Mouse (Mus musculus): ENCODE data around the gene Zfp518b. TPM values are rescaled to one million over a fixed set of nuclear protein-coding genes. Genes with fewer than 3 reads are reported as not detected.

Gene Zfp518b
- polyA plus RNA-seq (2016; fragmentation: Nextera tagmentation; extraction: Ambion mirVana), result 44.6 and 46.5 TPM in 2 replicates

DNA sequence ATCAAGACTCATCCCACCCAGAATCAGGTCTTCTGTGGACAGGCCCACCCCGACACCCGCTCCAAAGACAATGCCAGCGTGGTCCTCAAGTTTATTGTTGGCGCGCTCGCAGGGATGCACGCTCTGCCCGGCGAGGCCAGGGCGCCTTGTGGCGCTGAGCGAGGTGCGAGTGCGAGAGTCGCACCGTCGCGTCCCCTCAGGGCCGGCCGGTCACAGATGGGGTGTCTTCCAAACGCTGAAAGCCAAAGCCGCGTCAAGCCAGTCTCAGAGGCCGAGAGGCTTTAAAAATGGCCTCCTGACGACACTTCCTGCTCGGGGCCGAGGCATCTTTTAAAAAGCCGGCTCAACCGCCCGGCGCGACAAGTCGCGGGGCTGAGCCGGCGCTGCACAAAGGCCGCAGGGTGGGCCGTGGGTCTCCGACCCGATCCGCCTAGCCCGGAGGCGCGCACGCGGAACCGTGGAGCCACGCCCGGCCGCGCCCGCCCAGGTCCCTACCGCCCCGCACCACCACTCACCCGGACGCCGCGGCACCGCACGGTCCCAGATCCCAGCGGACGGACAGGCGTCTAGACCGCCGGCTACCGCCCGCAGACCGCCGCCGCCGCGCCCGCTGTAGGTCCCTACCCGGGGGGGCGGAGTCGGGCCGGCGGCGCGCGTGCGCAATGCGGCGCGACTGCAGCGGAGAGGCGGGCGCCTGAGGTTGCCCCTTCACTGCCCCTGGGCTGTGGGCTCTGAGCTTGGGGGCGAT, at the start of gene Zfp518b:
Gene Zfp518b (minus strand): TSS at position 663 of the 748 bp plus-strand sequence.
- peaks cover 35% of the 10 kb centered on the region for H3K36me3 ChIP-seq
- H3K9me3 ChIP-seq (replicated peaks), result 0 out of 2 replicates have a peak, but pooled peaks cover 3% of the 10 kb centered on the region
- H3K27ac ChIP-seq, result peak within 1 kb of the TSS; percentile 93
- peak; percentile 96 for ATAC-seq (ENCODE audit: low FRiP score)
- H3K4me3 ChIP-seq, result peak within 1 kb of the TSS; percentile 84
- peak within 1 kb of the TSS; percentile 67 for H3K4me2 ChIP-seq (replicated peaks)
- WGBS, result under 1% methylated on average over 88 of the region's 89 CpGs
- H3K27me3 ChIP-seq, result no peaks in the 10 kb centered on the region
- H3K9ac ChIP-seq, result peak within 1 kb of the TSS; percentile 92
- peaks cover 12% of the 10 kb centered on the region for H3K4me1 ChIP-seq

DNA sequence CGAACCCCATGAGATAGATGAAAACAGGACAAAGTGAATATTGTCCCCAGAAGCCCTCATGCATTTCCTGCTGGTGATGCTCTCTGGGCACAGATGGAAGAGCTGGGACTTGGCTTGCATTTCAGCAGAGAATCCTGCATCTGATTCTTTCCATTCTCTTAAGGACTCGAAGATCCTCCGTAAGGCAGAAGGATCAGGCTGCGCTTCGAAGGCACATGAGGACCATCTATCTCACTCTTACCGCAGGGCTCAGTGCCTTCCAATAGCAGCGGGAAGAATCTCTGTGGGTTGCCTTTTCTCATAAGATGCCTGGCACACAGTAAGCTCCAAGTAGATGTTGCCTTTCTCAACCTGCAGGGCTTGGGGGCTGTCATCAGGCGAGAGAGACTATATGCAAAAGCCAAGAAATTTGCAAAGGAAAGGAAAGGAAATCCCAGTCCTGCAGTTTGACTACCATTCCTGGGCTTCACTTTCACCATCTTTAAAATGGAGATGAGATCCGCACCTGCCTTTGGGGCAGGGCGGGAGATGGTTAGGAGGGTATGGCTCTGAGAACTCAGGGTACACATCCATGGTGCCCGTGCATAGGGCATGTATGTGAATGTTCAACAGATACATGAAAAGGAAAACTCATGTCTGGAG, 24.4 kb upstream of the Zfp518b start:
- H3K27ac ChIP-seq, result no peak overlapping the region
- no peak overlapping the region for H3K9ac ChIP-seq
- H3K4me3 ChIP-seq, result no peak overlapping the region
- ATAC-seq (ENCODE audit: low FRiP score), result no peak
- H3K4me1 ChIP-seq, result no peaks in the 10 kb centered on the region
- H3K4me2 ChIP-seq (replicated peaks), result no peak overlapping the region
- 68% methylated on average over 11 of the region's 11 CpGs for WGBS
- H3K36me3 ChIP-seq, result no peaks in the 10 kb centered on the region
- H3K9me3 ChIP-seq (replicated peaks), result no peaks in the 10 kb centered on the region; the same call in 1 of the 2 replicates
- H3K27me3 ChIP-seq, result no peaks in the 10 kb centered on the region

DNA sequence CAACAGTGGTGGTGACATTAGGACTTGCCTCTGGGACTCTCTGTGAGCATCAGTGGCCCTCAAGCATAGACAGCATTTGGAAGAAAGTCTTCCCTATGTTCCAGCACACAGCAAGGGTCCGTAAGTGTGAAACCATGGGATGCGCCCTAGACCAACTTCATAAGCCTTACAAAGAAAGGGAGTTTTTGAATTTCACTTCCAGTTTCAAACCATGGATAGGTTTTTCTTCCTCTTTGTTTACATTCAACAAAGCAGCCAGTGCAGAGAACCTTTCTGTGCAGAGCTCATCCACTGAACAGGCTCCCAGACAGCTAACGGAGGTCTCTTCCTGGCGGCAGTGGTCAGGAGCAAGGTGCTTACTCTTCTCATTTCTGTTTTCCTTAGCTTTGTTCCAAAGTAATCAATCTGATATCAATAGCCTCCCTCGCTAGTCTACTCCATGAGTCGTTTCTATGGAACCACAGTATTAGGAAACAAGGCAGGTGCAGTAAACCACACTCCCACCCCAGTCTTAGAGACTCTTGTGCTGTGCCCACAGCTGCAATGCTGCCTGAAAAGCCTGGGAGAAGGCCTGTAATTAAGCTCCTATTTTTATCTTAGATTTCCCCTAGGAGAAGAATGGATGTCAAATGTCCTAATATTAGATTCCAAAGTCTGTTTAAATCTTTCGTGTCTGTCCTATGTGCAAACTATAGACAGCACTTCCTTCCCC, 22.9 kb upstream of the Zfp518b start:
- no peak overlapping the region for H3K9ac ChIP-seq
- H3K9me3 ChIP-seq (replicated peaks), result no peaks in the 10 kb centered on the region; the same call in 1 of the 2 replicates
- no peak for ATAC-seq (ENCODE audit: low FRiP score)
- 84% methylated on average over 7 of the region's 7 CpGs for WGBS
- no peaks in the 10 kb centered on the region for H3K27me3 ChIP-seq
- no peaks in the 10 kb centered on the region for H3K36me3 ChIP-seq
- H3K4me2 ChIP-seq (replicated peaks), result no peak overlapping the region
- H3K4me1 ChIP-seq, result no peaks in the 10 kb centered on the region
- H3K4me3 ChIP-seq, result no peak overlapping the region
- no peak overlapping the region for H3K27ac ChIP-seq

- Histone ChIP-seq H3K9ac (no peak overlapping the region), H3K4me3 (no peak overlapping the region), H3K36me3 (no peaks in the 10 kb centered on the region), H3K27me3 (no peaks in the 10 kb centered on the region), H3K27ac (no peak overlapping the region), H3K9me3 (replicated peaks) (no peaks in the 10 kb centered on the region), H3K4me2 (replicated peaks) (no peak overlapping the region), H3K4me1 (no peaks in the 10 kb centered on the region)
- 93% methylated on average over 6 of the region's 6 CpGs for WGBS
- no peak for ATAC-seq (ENCODE audit: low FRiP score)
Observed at GRCm38 (mm10) chr5:38702941-38703340, 18.3 kb upstream of the Zfp518b start.

DNA sequence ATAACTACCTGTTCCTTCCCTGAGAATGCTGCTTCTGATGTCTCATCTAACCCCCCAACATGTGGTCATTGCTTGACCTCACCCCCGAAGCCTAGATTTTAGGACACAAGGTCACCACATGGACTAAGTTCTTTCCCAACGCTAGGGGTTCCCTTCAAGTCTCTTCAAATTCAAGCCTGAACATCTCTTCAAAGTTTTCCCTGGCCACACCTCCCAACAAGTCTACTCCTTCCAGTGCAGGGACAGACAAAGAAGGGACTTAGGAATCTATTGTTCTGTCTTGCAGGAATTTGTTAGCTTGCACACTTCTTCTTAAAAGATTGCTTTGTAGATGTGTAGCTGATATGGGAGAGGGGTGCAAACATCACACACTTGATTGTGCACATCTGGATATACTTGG, 17.5 kb upstream of the Zfp518b start:
- no peaks in the 10 kb centered on the region for H3K36me3 ChIP-seq
- no peak overlapping the region for H3K27ac ChIP-seq
- no peak overlapping the region for H3K4me3 ChIP-seq
- H3K4me2 ChIP-seq (replicated peaks), result no peak overlapping the region
- H3K27me3 ChIP-seq, result no peaks in the 10 kb centered on the region
- H3K9me3 ChIP-seq (replicated peaks), result no peaks in the 10 kb centered on the region
- H3K9ac ChIP-seq, result no peak overlapping the region
- 75% methylated on average over 2 of the region's 2 CpGs for WGBS
- ATAC-seq (ENCODE audit: low FRiP score), result no peak
- no peaks in the 10 kb centered on the region for H3K4me1 ChIP-seq

DNA sequence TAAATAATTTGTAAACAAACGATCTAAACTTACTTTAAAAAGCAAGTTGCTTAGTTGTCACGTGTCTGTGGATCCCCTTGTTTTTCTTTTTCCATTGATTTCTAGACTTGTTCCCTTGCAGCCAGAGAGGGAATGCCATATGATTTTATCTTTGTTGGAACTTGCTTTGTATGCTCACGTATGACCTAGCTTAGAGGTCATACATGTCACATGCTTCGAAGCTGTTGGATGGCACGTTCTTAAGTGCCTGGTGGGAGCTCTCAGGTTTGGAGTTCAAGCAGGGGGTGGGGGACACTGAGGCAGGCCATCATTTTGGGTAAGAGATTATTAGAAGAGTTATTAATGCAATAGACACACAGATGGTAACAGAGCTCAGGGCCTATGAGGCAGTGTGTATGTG, 13.8 kb upstream of the Zfp518b start:
- Histone ChIP-seq H3K27ac (no peak overlapping the region), H3K27me3 (no peaks in the 10 kb centered on the region), H3K36me3 (no peaks in the 10 kb centered on the region), H3K9me3 (replicated peaks) (no peaks in the 10 kb centered on the region), H3K9ac (no peak overlapping the region), H3K4me3 (no peak overlapping the region), H3K4me1 (no peaks in the 10 kb centered on the region), H3K4me2 (replicated peaks) (no peak overlapping the region)
- WGBS, result 76% methylated on average over 5 of the region's 5 CpGs
- no peak for ATAC-seq (ENCODE audit: low FRiP score)

DNA sequence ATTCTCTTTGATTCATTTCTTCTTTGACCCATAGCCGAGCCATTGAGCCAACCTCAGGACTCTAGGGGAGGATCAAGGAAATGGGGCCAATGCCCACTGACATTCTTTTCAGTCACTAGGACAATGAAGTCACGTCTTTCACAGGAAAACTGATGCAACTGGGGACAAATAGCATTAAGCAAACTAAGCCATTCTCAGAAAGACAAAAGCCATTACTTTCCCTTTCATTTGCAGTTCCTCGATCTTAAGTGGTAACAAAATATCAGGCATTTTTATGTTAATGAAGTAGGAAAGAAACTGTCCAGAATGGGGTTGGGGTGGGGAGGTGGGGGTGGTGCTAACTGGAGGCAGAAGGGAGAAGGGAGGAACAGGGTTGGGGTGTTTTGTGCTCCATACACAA, 13.4 kb upstream of the Zfp518b start:
- H3K27ac ChIP-seq, result no peak overlapping the region
- no peaks in the 10 kb centered on the region for H3K27me3 ChIP-seq
- no peaks in the 10 kb centered on the region for H3K9me3 ChIP-seq (replicated peaks)
- no peak for ATAC-seq (ENCODE audit: low FRiP score)
- no peak overlapping the region for H3K9ac ChIP-seq
- no peaks in the 10 kb centered on the region for H3K4me1 ChIP-seq
- WGBS, result 21% methylated on average over 3 of the region's 3 CpGs
- no peak overlapping the region for H3K4me2 ChIP-seq (replicated peaks)
- no peak overlapping the region for H3K4me3 ChIP-seq
- no peaks in the 10 kb centered on the region for H3K36me3 ChIP-seq

DNA sequence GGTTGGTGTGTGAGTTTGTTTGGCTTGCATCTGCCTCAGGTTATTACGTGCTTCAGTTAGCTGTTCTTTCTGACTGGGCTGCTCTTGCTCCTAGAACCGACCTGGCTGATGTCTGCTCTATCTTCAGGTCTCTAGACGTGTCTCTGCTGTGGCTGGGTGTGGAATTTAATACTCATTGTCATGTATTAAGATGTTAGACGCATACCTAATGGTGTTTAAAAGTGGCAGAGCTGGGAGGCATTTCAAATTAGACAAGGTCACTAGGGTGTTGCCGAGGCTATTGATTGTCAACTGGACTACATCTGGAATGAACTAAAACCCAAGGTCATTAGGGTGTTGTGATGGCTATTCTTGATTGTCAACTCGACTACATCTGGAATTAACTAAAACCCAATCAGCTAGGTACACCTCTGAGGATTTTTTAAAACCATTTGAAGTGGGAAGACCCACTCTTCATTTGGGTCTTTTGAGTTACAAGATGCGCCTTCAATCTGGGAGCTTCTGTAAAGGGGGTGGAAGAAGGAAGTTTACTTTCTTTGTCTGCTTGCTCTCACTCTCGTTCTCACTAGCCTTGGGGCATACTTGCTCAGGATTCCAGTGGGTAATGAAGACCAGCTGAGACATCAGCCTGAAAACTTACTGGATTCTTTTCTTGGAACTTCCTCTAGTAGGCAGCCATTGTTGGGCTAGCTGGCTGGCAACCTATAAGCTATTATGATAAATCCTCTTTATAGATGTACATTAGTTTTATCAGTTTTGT, 12.2 kb upstream of the Zfp518b start:
- H3K27ac ChIP-seq, result no peak overlapping the region
- no peak for ATAC-seq (ENCODE audit: low FRiP score)
- no peaks in the 10 kb centered on the region for H3K27me3 ChIP-seq
- no peak overlapping the region for H3K4me2 ChIP-seq (replicated peaks)
- no peaks in the 10 kb centered on the region for H3K4me1 ChIP-seq
- H3K4me3 ChIP-seq, result no peak overlapping the region
- H3K9ac ChIP-seq, result no peak overlapping the region
- 58% methylated on average over 8 of the region's 8 CpGs for WGBS
- H3K36me3 ChIP-seq, result no peaks in the 10 kb centered on the region
- no peaks in the 10 kb centered on the region for H3K9me3 ChIP-seq (replicated peaks)

DNA sequence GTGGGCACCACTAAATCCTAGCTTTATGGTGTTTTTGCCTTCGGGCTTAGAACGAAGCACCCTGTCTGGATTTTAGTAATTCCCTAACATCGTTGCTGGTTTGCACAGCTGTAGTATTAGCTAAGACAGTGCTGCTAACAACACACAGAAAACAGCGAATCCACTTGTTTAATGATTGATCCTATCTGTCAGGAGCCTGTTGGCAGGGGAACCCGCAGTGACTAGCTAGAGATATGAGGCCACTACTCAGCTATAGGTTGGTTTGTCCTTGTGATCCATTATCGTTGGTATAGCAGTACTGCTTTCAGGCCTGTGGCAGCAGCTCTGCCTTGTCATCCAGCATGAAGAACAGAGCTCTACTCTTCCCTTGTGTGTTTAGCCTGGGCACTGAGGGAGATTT, 8.2 kb upstream of the Zfp518b start:
- Histone ChIP-seq H3K9me3 (replicated peaks) (no peaks in the 10 kb centered on the region), H3K9ac (no peak overlapping the region), H3K4me1 (no peaks in the 10 kb centered on the region), H3K27ac (no peak overlapping the region), H3K4me2 (replicated peaks) (no peak overlapping the region), H3K4me3 (no peak overlapping the region), H3K27me3 (no peaks in the 10 kb centered on the region), H3K36me3 (no peaks in the 10 kb centered on the region)
- no peak for ATAC-seq (ENCODE audit: low FRiP score)
- 91% methylated on average over 6 of the region's 6 CpGs for WGBS

DNA sequence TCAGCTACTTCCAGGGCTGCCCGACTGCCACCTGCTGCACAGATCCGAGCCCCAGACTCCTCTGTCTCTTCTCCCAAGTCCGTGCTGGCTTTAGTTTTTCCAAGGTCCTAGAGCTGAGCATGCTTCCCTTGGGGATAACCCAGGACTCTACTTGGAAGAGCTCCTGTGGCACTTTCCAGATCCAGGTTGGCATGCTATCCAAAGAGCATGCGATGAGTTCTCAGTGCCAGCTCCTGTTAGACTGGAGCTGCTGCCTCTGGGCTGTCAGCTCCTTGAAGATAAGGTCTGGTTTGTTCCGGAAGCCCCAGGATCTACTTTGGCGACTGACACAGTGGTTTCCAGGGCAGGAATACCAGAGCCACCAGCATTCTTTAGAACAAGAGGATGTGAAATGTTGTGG, 4.6 kb upstream of the Zfp518b start:
- Histone ChIP-seq H3K27me3 (no peaks in the 10 kb centered on the region), H3K4me1 (no peaks in the 10 kb centered on the region), H3K4me3 (no peak overlapping the region), H3K9me3 (replicated peaks) (no peaks in the 10 kb centered on the region), H3K27ac (no peak overlapping the region), H3K36me3 (no peaks in the 10 kb centered on the region), H3K9ac (no peak overlapping the region), H3K4me2 (replicated peaks) (no peak overlapping the region)
- ATAC-seq (ENCODE audit: low FRiP score), result no peak
- 93% methylated on average over 6 of the region's 6 CpGs for WGBS

DNA sequence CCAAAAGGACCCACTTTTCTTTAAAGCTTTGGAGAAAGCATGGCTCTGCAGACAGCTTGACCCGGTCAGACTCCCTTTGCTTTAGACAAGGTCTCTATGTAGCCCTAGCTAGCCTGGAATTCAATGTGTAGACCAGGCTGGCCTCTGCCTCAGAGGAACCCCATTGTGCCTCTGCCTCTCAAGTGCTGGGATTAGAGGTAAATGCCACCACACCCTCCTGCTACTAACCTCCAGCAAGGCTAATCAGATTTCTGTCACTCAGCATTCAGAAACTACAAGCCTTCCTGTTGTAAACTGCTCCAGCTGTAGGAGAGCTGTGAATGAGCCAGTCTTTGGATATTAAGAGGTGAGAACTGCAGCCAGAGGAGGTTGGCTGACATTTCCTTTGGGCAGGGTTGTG, 3.1 kb upstream of the Zfp518b start:
- Histone ChIP-seq H3K27ac (no peak overlapping the region), H3K4me3 (no peak overlapping the region), H3K27me3 (no peaks in the 10 kb centered on the region), H3K9ac (no peak overlapping the region), H3K36me3 (peaks cover 4% of the 10 kb centered on the region), H3K4me1 (peaks cover 10% of the 10 kb centered on the region), H3K4me2 (replicated peaks) (no peak overlapping the region), H3K9me3 (replicated peaks) (no peaks in the 10 kb centered on the region)
- WGBS, result 92% methylated on average over 1 of the region's 1 CpGs
- no peak for ATAC-seq (ENCODE audit: low FRiP score)

DNA sequence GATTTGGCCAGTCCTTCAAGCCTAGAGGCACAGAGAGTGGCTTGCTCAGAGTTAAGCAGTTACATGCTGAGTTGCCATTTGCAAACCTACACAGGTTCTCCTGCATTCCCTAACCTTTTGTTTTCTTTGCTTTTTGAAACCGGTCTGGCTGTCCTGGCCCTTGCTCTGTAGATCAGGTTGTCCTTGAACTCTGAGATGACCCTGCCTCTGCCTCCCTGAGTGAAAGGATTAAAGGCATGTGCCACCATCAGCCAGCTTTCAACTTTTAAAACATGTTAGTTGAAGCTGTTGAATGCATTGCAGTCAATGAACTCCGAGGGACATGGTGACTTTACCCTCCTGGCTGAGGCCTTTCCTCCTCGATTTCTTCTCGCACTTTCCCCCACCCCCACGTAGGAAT, 25.8 kb downstream of the Zfp518b start:
- no peaks in the 10 kb centered on the region for H3K36me3 ChIP-seq
- 86% methylated on average over 5 of the region's 5 CpGs for WGBS
- no peak for ATAC-seq (ENCODE audit: low FRiP score)
- no peak overlapping the region for H3K4me3 ChIP-seq
- H3K9me3 ChIP-seq (replicated peaks), result no peaks in the 10 kb centered on the region
- H3K9ac ChIP-seq, result no peak overlapping the region
- no peak overlapping the region for H3K4me2 ChIP-seq (replicated peaks)
- no peaks in the 10 kb centered on the region for H3K4me1 ChIP-seq
- no peaks in the 10 kb centered on the region for H3K27me3 ChIP-seq
- H3K27ac ChIP-seq, result no peak overlapping the region

All from hindbrain, embryonic 12.5 days (tissue).